Mouse (Mus musculus) left cerebral cortex, postnatal 10 days (tissue): ENCODE measurements around the gene Ddx20. TPM values are rescaled to one million over a fixed set of nuclear protein-coding genes. Genes with fewer than 3 reads are reported as not detected.

Source experiments
- total RNA-seq, 2 experiments: library from RNA; stranded (reverse); gene quantifications; 2 replicates each; pipeline ENCODE4 v1.2.3; 2021

Ddx20 gene
- total RNA-seq, 2 experiments from 2014 or later, result 12.2 to 14.5 TPM

Other genes with a start within 250 kb of the Ddx20 start
- 10 to 100 TPM; 31.5 to 36.4 TPM for gene Kcnd3, start 235.2 kb downstream of the Ddx20 start, total RNA-seq
- 10 to 100 TPM; 41.2 to 42.6 TPM for gene Inka2, start 17.0 kb upstream of the Ddx20 start, total RNA-seq
- gene Rap1a, start 113.8 kb upstream of the Ddx20 start, total RNA-seq, result 10 to 100 TPM; 75.7 to 86.0 TPM
- gene Adora3, start 183.3 kb upstream of the Ddx20 start, total RNA-seq, result under 1 TPM; 0.39 to 0.45 TPM
- gene Tmigd3, start 183.3 kb upstream of the Ddx20 start, total RNA-seq, result under 1 TPM in 1 of 2 experiments, not detected in 1; 0.41 TPM
- gene I830077J02Rik, start 245.1 kb upstream of the Ddx20 start, total RNA-seq, result 1 to 10 TPM; 1.1 to 1.7 TPM